Mouse (Mus musculus) midbrain, embryonic 12.5 days (tissue): Measurements from ENCODE around the gene Enox1. TPM values are rescaled to one million over a fixed set of nuclear protein-coding genes. Genes with fewer than 3 reads are reported as not detected.

ENCODE experiments used
- ATAC-seq: fragments of 200-750 bp; cut with Nextera tagmentation; 2 replicates; pipeline ENCODE4 v1.8.0; 2017; ENCODE audit warnings: low read depth, moderate TSS enrichment, moderate library complexity; ENCODE audit not compliant: low FRiP score
- H3K27ac ChIP-seq: fragments of 300-500 bp; sonication (generic); replicated peaks from 2 replicates; pipeline ENCODE4 v1.5.1; 2016; ENCODE audit warnings: mild to moderate bottlenecking
- H3K27me3 ChIP-seq: fragments of 300-500 bp; sonication (generic); 2 replicates; pipeline ENCODE4 v1.6.1; 2016; ENCODE audit warnings: mild to moderate bottlenecking
- H3K36me3 ChIP-seq: fragments of 300-500 bp; sonication (generic); 2 replicates; pipeline ENCODE4 v1.6.1; 2016
- H3K4me1 ChIP-seq: fragments of 300-500 bp; sonication (generic); 2 replicates; pipeline ENCODE4 v1.6.1; 2016
- H3K4me2 ChIP-seq: fragments of 300-500 bp; sonication (generic); replicated peaks from 2 replicates; pipeline ENCODE4 v1.6.1; 2016; ENCODE audit warnings: mild to moderate bottlenecking, moderate library complexity
- H3K4me3 ChIP-seq: fragments of 300-500 bp; sonication (generic); 2 replicates; pipeline ENCODE4 v1.5.1; 2016; ENCODE audit warnings: mild to moderate bottlenecking
- H3K9ac ChIP-seq: fragments of 300-500 bp; sonication (generic); replicated peaks from 2 replicates; pipeline ENCODE4 v1.6.1; 2016; ENCODE audit warnings: mild to moderate bottlenecking, moderate library complexity
- H3K9me3 ChIP-seq: fragments of 300-500 bp; sonication (generic); 2 replicates; pipeline ENCODE4 v1.6.1; 2016; ENCODE audit warnings: mild to moderate bottlenecking
- WGBS: fragments of 180-500 bp; shearing (Covaris S2); methylation state at CpG from one replicate; pipeline ENCODE4 v1.1.7; 2016; 5-methylcytosine and 5-hydroxymethylcytosine counted together
- polyA plus RNA-seq: library from polyadenylated mRNA; unstranded; fragments of >200 nt; fragmentation: Nextera tagmentation; extraction: Ambion mirVana; gene quantifications from 2 replicates; pipeline ENCODE4 v1.2.1, GENCODE M21; 2016

The Enox1 gene
- polyA plus RNA-seq, 1 experiment from 2014 or later = 35.1 TPM

DNA sequence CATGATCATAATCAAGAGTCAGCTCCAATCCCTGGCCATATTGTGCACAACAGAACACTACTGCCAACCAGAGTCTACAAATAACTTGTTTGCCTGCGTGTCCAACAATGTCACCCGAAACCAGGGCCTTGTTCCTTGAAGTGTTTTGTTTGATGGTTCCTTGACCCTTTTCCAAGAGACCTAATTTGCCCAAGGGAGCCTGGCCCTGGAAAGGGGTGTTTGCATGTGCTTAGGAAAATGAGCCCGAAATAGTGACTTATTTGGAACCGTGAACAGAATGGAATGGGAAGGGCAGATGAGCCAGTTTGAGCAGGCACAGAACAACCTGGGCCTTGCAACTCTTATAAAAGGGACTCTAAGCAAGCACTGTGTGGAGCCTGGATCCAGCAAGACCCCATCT lies 316.9 kb downstream of the Enox1 start:
- no peaks in the 10 kb centered on the region for H3K36me3 ChIP-seq
- H3K4me3 ChIP-seq = no peak overlapping the region
- no peak overlapping the region for H3K27ac ChIP-seq
- peaks cover 4% of the 10 kb centered on the region; the same call in 1 of the 2 replicates for H3K4me1 ChIP-seq
- no peak for ATAC-seq
- no peaks in the 10 kb centered on the region for H3K27me3 ChIP-seq
- H3K4me2 ChIP-seq = no peak overlapping the region
- H3K9me3 ChIP-seq = no peaks in the 10 kb centered on the region
- no peak overlapping the region for H3K9ac ChIP-seq
- WGBS = 88% methylated on average over 4 of the region's 4 CpGs

- H3K9ac ChIP-seq = no peak overlapping the region
- H3K4me1 ChIP-seq = peaks cover 4% of the 10 kb centered on the region; the same call in 1 of the 2 replicates
- no peak overlapping the region for H3K4me2 ChIP-seq
- no peaks in the 10 kb centered on the region for H3K9me3 ChIP-seq
- H3K27me3 ChIP-seq = no peaks in the 10 kb centered on the region
- H3K36me3 ChIP-seq = no peaks in the 10 kb centered on the region
- WGBS = 69% methylated on average over 5 of the region's 5 CpGs
- no peak overlapping the region for H3K27ac ChIP-seq
- H3K4me3 ChIP-seq = no peak overlapping the region
- ATAC-seq = no peak
These were observed 317.5 kb downstream of the Enox1 start for GRCm38 (mm10) chr14:77474026-77474425.

- no peak overlapping the region for H3K27ac ChIP-seq
- 82% methylated on average over 11 of the region's 11 CpGs for WGBS
- no peak overlapping the region for H3K4me2 ChIP-seq
- no peak overlapping the region for H3K4me3 ChIP-seq
- no peak overlapping the region for H3K9ac ChIP-seq
- no peaks in the 10 kb centered on the region for H3K9me3 ChIP-seq
- no peak for ATAC-seq
- H3K4me1 ChIP-seq = peaks cover 4% of the 10 kb centered on the region; the same call in 1 of the 2 replicates
- H3K27me3 ChIP-seq = no peaks in the 10 kb centered on the region
- no peaks in the 10 kb centered on the region for H3K36me3 ChIP-seq
These were observed 318.7 kb downstream of the Enox1 start for GRCm38 (mm10) chr14:77475134-77475820.

- Histone ChIP-seq H3K4me3 (no peak overlapping the region), H3K4me1 (0 out of 2 replicates have a peak, but pooled peaks cover 4% of the 10 kb centered on the region), H3K4me2 (no peak overlapping the region), H3K27ac (peak overlapping the region; percentile 65; the same call in 1 of the 2 replicates), H3K9ac (no peak overlapping the region), H3K9me3 (no peaks in the 10 kb centered on the region), H3K27me3 (no peaks in the 10 kb centered on the region), H3K36me3 (no peaks in the 10 kb centered on the region)
- peak; percentile 65 for ATAC-seq
- WGBS = 60% methylated on average over 4 of the region's 4 CpGs
These were observed 321.1 kb downstream of the Enox1 start for GRCm38 (mm10) chr14:77477704-77478103.

- Histone ChIP-seq H3K9me3 (no peaks in the 10 kb centered on the region), H3K27ac (peak overlapping the region; percentile 65), H3K4me2 (no peak overlapping the region), H3K9ac (no peak overlapping the region), H3K27me3 (no peaks in the 10 kb centered on the region), H3K4me3 (no peak overlapping the region), H3K36me3 (no peaks in the 10 kb centered on the region), H3K4me1 (0 out of 2 replicates have a peak, but pooled peaks cover 4% of the 10 kb centered on the region)
- WGBS = 71% methylated on average over 7 of the region's 7 CpGs
- peak; percentile 87 for ATAC-seq
These were observed 321.6 kb downstream of the Enox1 start for GRCm38 (mm10) chr14:77478210-77478609.

DNA sequence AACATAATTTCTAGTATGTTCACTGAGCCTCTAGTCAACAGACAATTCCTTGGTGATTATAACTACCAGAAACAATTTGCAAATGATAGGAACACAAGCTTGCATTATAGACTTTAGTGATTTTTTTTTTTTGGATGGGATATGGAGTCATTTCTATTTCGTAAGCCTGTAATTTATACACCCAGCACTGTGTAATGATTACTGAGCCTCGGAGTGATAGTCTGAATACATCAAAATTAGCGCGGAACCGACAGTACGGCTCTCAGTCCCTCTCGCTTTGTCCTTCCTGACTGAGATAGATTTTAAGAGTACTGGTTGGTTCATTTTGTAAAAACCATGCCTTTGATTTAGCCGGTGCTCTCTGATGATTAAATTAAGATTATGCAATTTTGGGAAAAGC lies 322.1 kb downstream of the Enox1 start:
- ATAC-seq = no peak
- H3K4me3 ChIP-seq = no peak overlapping the region
- no peaks in the 10 kb centered on the region for H3K27me3 ChIP-seq
- no peak overlapping the region for H3K27ac ChIP-seq
- H3K9ac ChIP-seq = no peak overlapping the region
- H3K36me3 ChIP-seq = no peaks in the 10 kb centered on the region
- H3K9me3 ChIP-seq = no peaks in the 10 kb centered on the region
- 81% methylated on average over 8 of the region's 8 CpGs for WGBS
- H3K4me2 ChIP-seq = no peak overlapping the region
- H3K4me1 ChIP-seq = 0 out of 2 replicates have a peak, but pooled peaks cover 4% of the 10 kb centered on the region

GRCm38 (mm10) chr14:77483076-77483475 lies 326.5 kb downstream of the Enox1 start:
- Histone ChIP-seq H3K4me3 (no peak overlapping the region), H3K9ac (no peak overlapping the region), H3K27me3 (no peaks in the 10 kb centered on the region), H3K4me2 (no peak overlapping the region), H3K36me3 (no peaks in the 10 kb centered on the region), H3K27ac (no peak overlapping the region), H3K9me3 (no peaks in the 10 kb centered on the region), H3K4me1 (peaks cover 4% of the 10 kb centered on the region; the same call in 1 of the 2 replicates)
- ATAC-seq = no peak
- 51% methylated on average over 12 of the region's 15 CpGs for WGBS

- peaks cover 4% of the 10 kb centered on the region; the same call in 1 of the 2 replicates for H3K4me1 ChIP-seq
- WGBS = 84% methylated on average over 8 of the region's 8 CpGs
- no peak for ATAC-seq
These were observed 328.4 kb downstream of the Enox1 start for GRCm38 (mm10) chr14:77484951-77485447.

GRCm38 (mm10) chr14:77490699-77491098 lies 334.1 kb downstream of the Enox1 start:
- Histone ChIP-seq H3K9me3 (no peaks in the 10 kb centered on the region; the same call in 1 of the 2 replicates), H3K4me3 (no peak overlapping the region), H3K36me3 (no peaks in the 10 kb centered on the region), H3K27me3 (no peaks in the 10 kb centered on the region), H3K4me1 (peaks cover 4% of the 10 kb centered on the region; the same call in 1 of the 2 replicates), H3K9ac (no peak overlapping the region), H3K4me2 (no peak overlapping the region), H3K27ac (no peak overlapping the region)
- WGBS = 97% methylated on average over 6 of the region's 6 CpGs
- no peak for ATAC-seq

More at GRCm38 (mm10) chr14:77484951-77485447, 328.4 kb downstream of the Enox1 start:
- no peaks in the 10 kb centered on the region for H3K9me3 ChIP-seq
- H3K4me3 ChIP-seq = no peak overlapping the region
- no peak overlapping the region for H3K9ac ChIP-seq
- no peak overlapping the region for H3K27ac ChIP-seq
- no peaks in the 10 kb centered on the region for H3K36me3 ChIP-seq
- H3K4me2 ChIP-seq = no peak overlapping the region
- H3K27me3 ChIP-seq = no peaks in the 10 kb centered on the region

GRCm38 (mm10) chr14:77491731-77492130 lies 335.2 kb downstream of the Enox1 start:
- H3K4me3 ChIP-seq = no peak overlapping the region
- H3K9me3 ChIP-seq = no peaks in the 10 kb centered on the region; the same call in 1 of the 2 replicates
- ATAC-seq = no peak
- H3K4me2 ChIP-seq = no peak overlapping the region
- no peak overlapping the region for H3K27ac ChIP-seq
- H3K27me3 ChIP-seq = no peaks in the 10 kb centered on the region
- H3K36me3 ChIP-seq = no peaks in the 10 kb centered on the region
- H3K4me1 ChIP-seq = peaks cover 4% of the 10 kb centered on the region; the same call in 1 of the 2 replicates
- no peak overlapping the region for H3K9ac ChIP-seq
- WGBS = 82% methylated on average over 2 of the region's 2 CpGs

DNA sequence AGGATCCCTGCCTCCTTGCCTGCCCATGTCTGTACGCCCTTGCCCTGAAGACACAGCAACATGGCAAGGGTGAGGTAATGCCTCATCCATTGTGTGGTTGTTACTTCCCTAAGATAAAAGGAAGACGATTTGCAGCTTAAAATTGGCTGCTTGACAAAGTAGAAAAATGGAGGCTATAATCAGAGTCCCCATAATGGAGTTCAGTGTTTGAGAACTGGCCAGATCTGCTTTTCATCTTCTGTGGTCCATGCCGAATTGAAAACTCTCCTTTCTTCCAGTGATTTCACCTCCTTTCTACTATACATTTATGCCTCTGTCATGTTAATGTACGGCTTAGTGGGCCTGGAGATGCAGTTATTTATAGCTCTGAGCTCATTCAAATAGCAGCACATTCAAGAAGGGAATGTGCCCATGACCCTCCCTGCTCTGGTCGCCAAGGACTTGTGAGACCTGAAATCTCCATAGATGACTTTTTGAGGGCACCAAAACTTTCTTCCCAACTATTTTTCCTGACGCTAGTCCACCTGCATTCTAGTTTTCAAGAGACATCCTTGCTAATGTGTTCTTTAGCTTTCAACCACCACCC lies 343.5 kb downstream of the Enox1 start:
- no peak for ATAC-seq
- Histone ChIP-seq H3K9me3 (no peaks in the 10 kb centered on the region; the same call in 1 of the 2 replicates), H3K27me3 (no peaks in the 10 kb centered on the region), H3K4me2 (no peak overlapping the region), H3K27ac (no peak overlapping the region), H3K9ac (no peak overlapping the region), H3K4me3 (no peak overlapping the region), H3K36me3 (no peaks in the 10 kb centered on the region), H3K4me1 (peaks cover 10% of the 10 kb centered on the region; the same call in 1 of the 2 replicates)
- 59% methylated on average over 6 of the region's 6 CpGs for WGBS

DNA sequence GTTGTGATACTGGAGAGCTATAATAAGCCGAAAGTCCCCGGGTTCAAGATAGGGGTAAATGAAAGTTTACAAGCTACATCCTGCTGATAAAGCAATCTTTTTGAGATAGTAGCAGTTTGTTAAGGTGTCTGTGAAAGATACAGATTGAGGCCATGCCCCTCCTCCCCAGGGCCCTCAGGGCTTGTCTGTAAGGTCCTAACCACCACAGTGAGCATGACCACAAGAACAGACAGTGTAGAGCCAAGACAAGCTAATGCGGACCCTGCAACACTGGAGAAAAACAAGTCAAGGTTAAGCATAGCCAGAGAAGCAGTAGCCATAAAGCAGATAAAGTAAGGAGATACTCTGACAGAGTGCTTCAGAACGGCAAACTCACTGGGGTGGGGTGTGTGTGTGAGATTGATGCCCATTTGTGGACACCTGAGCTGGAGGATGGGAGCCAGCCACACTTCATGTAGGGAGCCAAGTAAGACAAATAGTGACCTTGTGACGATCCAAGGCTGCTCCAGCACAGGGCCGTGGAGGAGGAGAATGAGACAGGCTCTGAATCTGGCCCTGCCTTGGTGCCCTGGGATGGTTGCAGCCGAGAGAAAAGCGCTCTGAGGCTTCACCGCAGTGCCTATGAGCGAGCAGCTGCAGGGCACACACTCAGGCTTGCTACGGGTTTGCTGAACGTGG lies 348.0 kb downstream of the Enox1 start:
- H3K9me3 ChIP-seq = no peaks in the 10 kb centered on the region
- H3K9ac ChIP-seq = no peak overlapping the region
- H3K4me1 ChIP-seq = peaks cover 15% of the 10 kb centered on the region; the same call in 1 of the 2 replicates
- H3K36me3 ChIP-seq = no peaks in the 10 kb centered on the region
- no peak overlapping the region for H3K4me3 ChIP-seq
- WGBS = 85% methylated on average over 12 of the region's 12 CpGs
- 0 out of 2 replicates have a peak overlapping the region, but pooled peaks have one; percentile 6 for H3K27ac ChIP-seq
- ATAC-seq = no peak
- no peaks in the 10 kb centered on the region for H3K27me3 ChIP-seq
- H3K4me2 ChIP-seq = no peak overlapping the region
